Mouse (Mus musculus): ENCODE data around the gene Gtpbp3. TPM values are rescaled to one million over a fixed set of nuclear protein-coding genes. Genes with fewer than 3 reads are reported as not detected.
"Not testable (repeated sequence)": the region's sequence is repeated elsewhere in the genome, so short reads cannot be mapped to it uniquely, and the experiment has no call there.

The Gtpbp3 gene
- total and polyA plus RNA-seq, 3 experiments: 17.4 to 26.7 (median 20.7) TPM

- H3K9ac ChIP-seq (ENCODE audit: insufficient read depth, low read depth); H3K4me3 ChIP-seq (replicated peaks in 1 of 3; ENCODE audit: low read depth in 2 of 3, low read length in 2 of 3, poor library complexity in 1 of 3); in situ Hi-C loops (cut with MboI; ENCODE audit: low pct_ligation_motif_present, low pct_unique_long_range_greater_than_20kb, low sequenced_read_pairs); H3K4me2 ChIP-seq (ENCODE audit: insufficient read depth, low read depth, poor library complexity, severe bottlenecking); H3K79me2 ChIP-seq (replicated peaks; ENCODE audit: control insufficient read depth, extremely low read depth, insufficient read depth, poor library complexity, severe bottlenecking); H3K36me3 ChIP-seq (replicated peaks in 1 of 2; ENCODE audit: control insufficient read depth in 1 of 2, insufficient read depth in 1 of 2, low read length in 1 of 2); H3K9me3 ChIP-seq (replicated peaks; ENCODE audit: low read length); H3K27me3 ChIP-seq (replicated peaks); dilution Hi-C loops (cut with MboI; ENCODE audit: extremely low pct_ligation_motif_present, extremely low pct_unique_long_range_greater_than_20kb, low sequenced_read_pairs); H3K27ac ChIP-seq (ENCODE audit: insufficient read depth, low read depth): not testable (repeated sequence)
- peaks cover 9 to 25% of the 10 kb centered on the region in 2 experiments; a peak in 3 of 4 replicates for H3K4me1 ChIP-seq (ENCODE audit: control insufficient read depth in 1 of 2, insufficient read depth in 2 of 2)
- peak; percentile 79 for DNase-seq (ENCODE audit: extremely low read depth)
- TF ChIP-seq CTCF (conservative IDR thresholded peaks at IDR 0.05 in 1 of 2, IDR thresholded peaks at IDR 0.05 in 1 of 2; ENCODE audit: low read depth in 2 of 2, low read length in 2 of 2) (peak; percentile 19 to 83; a peak in 3 of 4 replicates), ZNF384 (IDR thresholded peaks at IDR 0.05; ENCODE audit: low read depth, low read length) (peak; percentile 66; the same call in 1 of the 2 replicates), SMC3 (IDR thresholded peaks at IDR 0.05; ENCODE audit: low read depth, low read length) (peak; percentile 82), RAD21 (IDR thresholded peaks at IDR 0.05; ENCODE audit: low read depth, low read length) (peak; percentile 72)
Observed at GRCm38 (mm10) chr8:71519037-71519825, 31.3 kb downstream of the Gtpbp3 start.

DNA sequence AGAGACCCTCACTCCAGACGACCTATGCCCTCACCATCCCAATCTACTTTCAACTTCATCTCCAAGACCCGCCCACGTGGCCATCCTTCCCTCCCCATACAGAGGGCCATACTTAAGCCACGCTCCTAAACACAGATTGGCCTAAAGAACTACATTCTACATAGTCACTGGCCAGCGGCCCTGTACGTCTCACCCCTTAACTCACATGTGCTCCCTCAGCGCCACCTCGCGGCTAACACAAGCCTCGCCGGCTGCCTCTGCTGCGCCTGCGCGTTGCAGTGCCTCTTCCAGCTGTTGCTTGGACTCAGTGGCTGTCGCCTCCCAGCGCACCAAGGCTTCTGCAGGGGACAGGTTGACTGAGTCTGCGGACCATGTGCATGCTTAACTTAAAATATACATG is 33.7 kb downstream of the Gtpbp3 start:
- H3K9me3 ChIP-seq (replicated peaks; ENCODE audit: low read length): no peaks in the 10 kb centered on the region
- peaks cover 10 to 31% of the 10 kb centered on the region in 2 experiments for H3K4me1 ChIP-seq (ENCODE audit: control insufficient read depth in 1 of 2, insufficient read depth in 2 of 2)
- H3K9ac ChIP-seq (ENCODE audit: insufficient read depth, low read depth): 0 out of 2 replicates have a peak overlapping the region, but pooled peaks have one; percentile 13
- H3K27me3 ChIP-seq (replicated peaks): peaks cover 2% of the 10 kb centered on the region
- dilution Hi-C loops (cut with MboI; ENCODE audit: extremely low pct_ligation_motif_present, extremely low pct_unique_long_range_greater_than_20kb, low sequenced_read_pairs): no loop called here
- peak; percentile 96 for DNase-seq (ENCODE audit: extremely low read depth)
- in situ Hi-C loops (cut with MboI; ENCODE audit: low pct_ligation_motif_present, low pct_unique_long_range_greater_than_20kb, low sequenced_read_pairs): loop anchor here (5.0 kb wide), 1 partner anchor 34 kb away; the partner anchor contains the start of genes Ano8 and Gtpbp3
- no peak overlapping the region for H3K27ac ChIP-seq (ENCODE audit: insufficient read depth, low read depth)
- H3K79me2 ChIP-seq (replicated peaks; ENCODE audit: control insufficient read depth, extremely low read depth, insufficient read depth, poor library complexity, severe bottlenecking): no peaks in the 10 kb centered on the region
- H3K4me3 ChIP-seq (replicated peaks in 1 of 3; ENCODE audit: low read depth in 2 of 3, low read length in 2 of 3, poor library complexity in 1 of 3): no peak overlapping the region
- no peaks in the 10 kb centered on the region for H3K36me3 ChIP-seq (replicated peaks in 1 of 2; ENCODE audit: control insufficient read depth in 1 of 2, insufficient read depth in 1 of 2, low read length in 1 of 2)
- peak overlapping the region; percentile 37; the same call in 1 of the 2 replicates for H3K4me2 ChIP-seq (ENCODE audit: insufficient read depth, low read depth, poor library complexity, severe bottlenecking)
- TF ChIP-seq TBP (conservative IDR thresholded peaks at IDR 0.05; ENCODE audit: low read depth, low read length) (no peak), CTCF (conservative IDR thresholded peaks at IDR 0.05 in 1 of 2, IDR thresholded peaks at IDR 0.05 in 1 of 2; ENCODE audit: low read depth in 2 of 2, low read length in 2 of 2) (peak; percentile 71 to 95), ETS1 (conservative IDR thresholded peaks at IDR 0.05; ENCODE audit: low read depth, low read length) (no peak), HCFC1 (IDR thresholded peaks at IDR 0.05; ENCODE audit: low read depth, low read length) (peak; percentile 46; the same call in 1 of the 2 replicates), USF2 (conservative IDR thresholded peaks at IDR 0.05; ENCODE audit: low read depth, low read length) (0 out of 2 replicates have a peak, but pooled peaks have one; percentile 21), TCF12 (IDR thresholded peaks at IDR 0.05; ENCODE audit: low read depth, low read length) (peak; percentile 30; the same call in 1 of the 2 replicates), MAFK (IDR thresholded peaks at IDR 0.05; ENCODE audit: insufficient replicate concordance, low read length) (no peak), MXI1 (IDR thresholded peaks at IDR 0.05; ENCODE audit: low read depth, low read length) (peak; percentile 63), CHD1 (IDR thresholded peaks at IDR 0.05; ENCODE audit: low read depth, low read length) (no peak), POLR2AphosphoS2 (IDR thresholded peaks at IDR 0.05; ENCODE audit: low read depth, low read length) (no peak), EP300 (IDR thresholded peaks at IDR 0.05; ENCODE audit: low read length) (no peak), MAZ (IDR thresholded peaks at IDR 0.05; ENCODE audit: low read depth, low read length) (no peak), ZNF384 (IDR thresholded peaks at IDR 0.05; ENCODE audit: low read depth, low read length) (no peak), JUND (conservative IDR thresholded peaks at IDR 0.05; ENCODE audit: low read depth, low read length) (no peak), NELFE (IDR thresholded peaks at IDR 0.05; ENCODE audit: low read depth, low read length) (0 out of 2 replicates have a peak, but pooled peaks have one; percentile 51), RCOR1 (conservative IDR thresholded peaks at IDR 0.05; ENCODE audit: low read depth, low read length) (no peak), ZC3H11A (IDR thresholded peaks at IDR 0.05; ENCODE audit: low read depth, low read length) (no peak), SIN3A (IDR thresholded peaks at IDR 0.05; ENCODE audit: low read length) (no peak), MAX (IDR thresholded peaks at IDR 0.05; ENCODE audit: low read length) (peak; percentile 94), MEF2A (IDR thresholded peaks at IDR 0.05; ENCODE audit: borderline replicate concordance, low read depth, low read length) (no peak), POLR2A (IDR thresholded peaks at IDR 0.05; ENCODE audit: low read depth, low read length) (peak; percentile 35; the same call in 1 of the 2 replicates), MYC (IDR thresholded peaks at IDR 0.05; ENCODE audit: low read depth, low read length) (peak; percentile 97), CHD2 (IDR thresholded peaks at IDR 0.05; ENCODE audit: low read length) (no peak; the same call in 1 of the 2 replicates), GABPA (IDR thresholded peaks at IDR 0.05; ENCODE audit: insufficient replicate concordance, low read depth, low read length) (no peak), BHLHE40 (IDR thresholded peaks at IDR 0.05; ENCODE audit: low read depth, low read length) (no peak), JUN (IDR thresholded peaks at IDR 0.05; ENCODE audit: insufficient read depth, low read depth, low read length) (no peak), KAT2A (IDR thresholded peaks at IDR 0.05; ENCODE audit: insufficient replicate concordance, low read length) (no peak), ZMIZ1 (IDR thresholded peaks at IDR 0.05; ENCODE audit: low read depth, low read length) (no peak), SMC3 (IDR thresholded peaks at IDR 0.05; ENCODE audit: low read depth, low read length) (peak; percentile 81), PAX5 (IDR thresholded peaks at IDR 0.05; ENCODE audit: low read length) (no peak)
